Mouse (Mus musculus): ENCODE results near the gene Gpha2. TPM values are rescaled to one million over a fixed set of nuclear protein-coding genes. Genes with fewer than 3 reads are reported as not detected.
A peak's percentile ranks its signal among the peaks of the same experiment; 100 is the strongest.

Gene Gpha2
- polyA plus RNA-seq, 1 experiment from 2014 or later = not detected

DNA sequence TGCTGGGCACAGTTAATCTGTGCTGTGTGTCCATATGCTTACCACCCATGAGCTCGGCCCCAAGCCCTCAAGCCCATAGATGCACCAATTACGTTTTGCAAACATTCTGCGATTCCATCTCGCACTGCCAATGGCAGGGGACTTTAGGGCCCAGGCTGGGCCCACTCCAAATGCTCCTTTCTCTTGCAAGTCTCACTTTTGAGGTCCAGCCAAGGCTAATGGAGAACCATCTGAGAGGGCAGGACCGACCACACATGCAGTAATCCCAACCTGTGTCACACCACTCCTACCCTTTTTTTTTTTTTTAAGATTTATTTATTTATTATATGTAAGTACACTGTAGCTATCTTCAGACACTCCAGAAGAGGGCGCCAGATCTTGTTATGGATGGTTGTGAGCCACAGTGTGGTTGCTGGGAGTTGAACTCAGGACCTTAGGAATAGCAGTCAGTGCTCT is 39.6 kb downstream of the Gpha2 start:
- 64% methylated on average over 6 of the region's 6 CpGs for WGBS
- H3K9me3 ChIP-seq (ENCODE audit: control insufficient read depth, low read length) = no peaks in the 10 kb centered on the region
- H3K27ac ChIP-seq (replicated peaks; ENCODE audit: low read depth, low read length) = no peak overlapping the region
- ATAC-seq (ENCODE audit: low FRiP score, low TSS enrichment) (no peak), DNase-seq (no peak)
- no peaks in the 10 kb centered on the region for H3K27me3 ChIP-seq (ENCODE audit: control insufficient read depth, insufficient read depth, low read length)
- no peaks in the 10 kb centered on the region for H3K4me1 ChIP-seq (ENCODE audit: control insufficient read depth, insufficient read depth, low read length)
- no peak overlapping the region for H3K4me2 ChIP-seq (ENCODE audit: low read length)
- H3K4me3 ChIP-seq (replicated peaks; ENCODE audit: low read depth, low read length) = no peak overlapping the region
- H3K36me3 ChIP-seq (ENCODE audit: control insufficient read depth, insufficient read depth, low read length) = peaks cover 20% of the 10 kb centered on the region
- no peak overlapping the region for H3K9ac ChIP-seq (replicated peaks; ENCODE audit: low read length)

GRCm38 (mm10) chr19:6267306-6268169 is 41.4 kb downstream of the Gpha2 start:
- no peak overlapping the region for H3K4me2 ChIP-seq (ENCODE audit: low read length)
- H3K9ac ChIP-seq (replicated peaks; ENCODE audit: low read length) = no peak overlapping the region
- peaks cover 2% of the 10 kb centered on the region; the same call in 1 of the 2 replicates for H3K36me3 ChIP-seq (ENCODE audit: control insufficient read depth, insufficient read depth, low read length)

DNA sequence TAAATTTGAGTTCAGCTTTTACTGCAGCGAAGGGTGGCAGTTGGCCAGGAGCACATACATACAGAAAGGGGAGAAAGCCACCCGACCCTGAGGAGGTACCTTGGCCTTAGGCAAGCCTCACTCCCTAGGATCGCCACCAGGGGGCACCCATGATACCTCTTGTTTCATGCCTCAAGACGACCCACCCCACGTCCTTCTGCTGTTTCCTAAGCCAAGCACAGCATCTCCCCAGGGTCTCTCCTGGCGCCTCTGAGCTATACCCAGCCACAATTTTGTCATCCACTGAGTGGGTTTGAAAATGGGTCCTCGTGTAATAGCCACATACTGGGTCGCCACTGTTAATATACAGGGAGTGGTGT is 42.0 kb downstream of the Gpha2 start:
- WGBS = 16% methylated on average over 8 of the region's 8 CpGs
- Histone ChIP-seq H3K4me2 (ENCODE audit: low read length) (no peak overlapping the region), H3K9me3 (ENCODE audit: control insufficient read depth, low read length) (no peaks in the 10 kb centered on the region), H3K27me3 (ENCODE audit: control insufficient read depth, insufficient read depth, low read length) (no peaks in the 10 kb centered on the region), H3K4me3 (replicated peaks; ENCODE audit: low read depth, low read length) (no peak overlapping the region), H3K4me1 (ENCODE audit: control insufficient read depth, insufficient read depth, low read length) (no peaks in the 10 kb centered on the region), H3K36me3 (ENCODE audit: control insufficient read depth, insufficient read depth, low read length) (no peaks in the 10 kb centered on the region), H3K9ac (replicated peaks; ENCODE audit: low read length) (no peak overlapping the region), H3K27ac (replicated peaks; ENCODE audit: low read depth, low read length) (no peak overlapping the region)
- ATAC-seq (ENCODE audit: low FRiP score, low TSS enrichment) (peak; percentile 67; the same call in 1 of the 2 replicates), DNase-seq (peak; percentile 91)

More at GRCm38 (mm10) chr19:6267306-6268169, 41.4 kb downstream of the Gpha2 start:
- no peak overlapping the region for H3K4me3 ChIP-seq (replicated peaks; ENCODE audit: low read depth, low read length)
- no peaks in the 10 kb centered on the region for H3K27me3 ChIP-seq (ENCODE audit: control insufficient read depth, insufficient read depth, low read length)
- ATAC-seq (ENCODE audit: low FRiP score, low TSS enrichment) = no peak
- no peaks in the 10 kb centered on the region for H3K4me1 ChIP-seq (ENCODE audit: control insufficient read depth, insufficient read depth, low read length)
- H3K9me3 ChIP-seq (ENCODE audit: control insufficient read depth, low read length) = no peaks in the 10 kb centered on the region
- no peak overlapping the region for H3K27ac ChIP-seq (replicated peaks; ENCODE audit: low read depth, low read length)
- WGBS = 79% methylated on average over 11 of the region's 11 CpGs
- no peak for DNase-seq

- WGBS = 86% methylated on average over 7 of the region's 7 CpGs
- Histone ChIP-seq H3K4me2 (ENCODE audit: low read length) (no peak overlapping the region), H3K27me3 (ENCODE audit: control insufficient read depth, insufficient read depth, low read length) (no peaks in the 10 kb centered on the region), H3K9ac (replicated peaks; ENCODE audit: low read length) (no peak overlapping the region), H3K9me3 (ENCODE audit: control insufficient read depth, low read length) (no peaks in the 10 kb centered on the region), H3K4me1 (ENCODE audit: control insufficient read depth, insufficient read depth, low read length) (no peaks in the 10 kb centered on the region), H3K4me3 (replicated peaks; ENCODE audit: low read depth, low read length) (no peak overlapping the region), H3K27ac (replicated peaks; ENCODE audit: low read depth, low read length) (no peak overlapping the region), H3K36me3 (ENCODE audit: control insufficient read depth, insufficient read depth, low read length) (no peaks in the 10 kb centered on the region)
- ATAC-seq (ENCODE audit: low FRiP score, low TSS enrichment) = no peak
- DNase-seq = no peak
Measured at GRCm38 (mm10) chr19:6268670-6269132, 42.5 kb downstream of the Gpha2 start.

DNA sequence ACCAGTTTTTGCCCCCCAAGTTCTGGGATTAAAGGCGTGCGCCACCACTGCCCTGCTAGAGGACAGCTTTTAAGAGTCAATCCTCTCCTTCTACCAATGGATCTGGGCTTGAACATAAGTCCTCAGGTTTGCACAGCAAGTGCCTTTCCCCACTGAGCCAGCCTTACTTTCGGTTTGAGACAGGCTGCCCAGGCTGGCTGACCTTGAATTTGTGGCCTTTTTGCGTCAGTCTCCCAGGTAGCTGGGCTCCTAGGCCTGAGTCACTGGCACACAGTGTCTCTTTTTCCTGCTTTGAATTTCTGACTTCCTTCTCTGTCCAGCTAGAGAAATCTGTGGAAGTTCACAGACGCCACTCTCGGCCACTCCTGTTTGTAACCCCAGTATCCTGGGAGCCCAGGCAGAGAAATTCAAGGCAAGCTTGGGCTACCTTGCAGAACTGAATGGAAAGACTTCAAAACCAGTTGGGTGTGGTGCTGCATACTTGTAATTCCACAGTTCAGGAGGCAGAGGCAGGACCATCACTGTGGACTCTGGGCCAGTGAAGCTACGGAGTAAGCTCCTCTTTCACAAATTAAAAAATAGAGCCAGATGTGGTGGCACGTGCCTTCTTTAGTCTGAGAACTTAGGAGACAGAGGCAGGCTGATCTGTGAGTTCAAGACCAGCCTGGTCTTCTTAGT is 43.8 kb downstream of the Gpha2 start:
- Histone ChIP-seq H3K4me3 (replicated peaks; ENCODE audit: low read depth, low read length) (no peak overlapping the region), H3K36me3 (ENCODE audit: control insufficient read depth, insufficient read depth, low read length) (no peaks in the 10 kb centered on the region), H3K4me1 (ENCODE audit: control insufficient read depth, insufficient read depth, low read length) (no peaks in the 10 kb centered on the region), H3K4me2 (ENCODE audit: low read length) (no peak overlapping the region), H3K9me3 (ENCODE audit: control insufficient read depth, low read length) (no peaks in the 10 kb centered on the region), H3K27me3 (ENCODE audit: control insufficient read depth, insufficient read depth, low read length) (no peaks in the 10 kb centered on the region), H3K9ac (replicated peaks; ENCODE audit: low read length) (no peak overlapping the region), H3K27ac (replicated peaks; ENCODE audit: low read depth, low read length) (no peak overlapping the region)
- ATAC-seq (ENCODE audit: low FRiP score, low TSS enrichment) (no peak), DNase-seq (no peak)
- WGBS = 89% methylated on average over 8 of the region's 8 CpGs

DNA sequence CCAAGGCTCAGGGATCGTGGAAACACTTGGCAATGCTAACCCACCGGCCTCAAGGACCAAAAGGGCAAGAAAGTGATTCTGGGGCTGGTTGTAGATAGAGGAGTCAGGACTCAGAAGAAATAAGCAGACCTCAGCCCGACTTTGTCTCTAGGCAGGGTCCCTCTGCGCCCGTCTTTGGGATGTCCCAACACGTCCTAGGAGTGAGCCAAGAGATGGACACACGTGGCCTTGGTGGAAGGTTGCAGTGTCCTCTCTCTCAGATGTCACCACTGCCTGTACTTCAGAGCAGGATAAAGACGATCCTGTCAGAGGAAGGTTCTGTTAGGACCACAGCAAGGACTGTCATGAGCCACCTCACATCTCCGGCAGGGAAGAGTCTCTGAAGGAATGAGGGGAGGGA is 44.5 kb downstream of the Gpha2 start:
- Histone ChIP-seq H3K9me3 (ENCODE audit: control insufficient read depth, low read length) (no peaks in the 10 kb centered on the region), H3K27ac (replicated peaks; ENCODE audit: low read depth, low read length) (no peak overlapping the region), H3K4me2 (ENCODE audit: low read length) (no peak overlapping the region), H3K9ac (replicated peaks; ENCODE audit: low read length) (no peak overlapping the region), H3K36me3 (ENCODE audit: control insufficient read depth, insufficient read depth, low read length) (no peaks in the 10 kb centered on the region), H3K27me3 (ENCODE audit: control insufficient read depth, insufficient read depth, low read length) (no peaks in the 10 kb centered on the region), H3K4me3 (replicated peaks; ENCODE audit: low read depth, low read length) (no peak overlapping the region), H3K4me1 (ENCODE audit: control insufficient read depth, insufficient read depth, low read length) (0 out of 2 replicates have a peak, but pooled peaks cover 5% of the 10 kb centered on the region)
- DNase-seq (no peak), ATAC-seq (ENCODE audit: low FRiP score, low TSS enrichment) (no peak)
- 57% methylated on average over 9 of the region's 9 CpGs for WGBS

DNA sequence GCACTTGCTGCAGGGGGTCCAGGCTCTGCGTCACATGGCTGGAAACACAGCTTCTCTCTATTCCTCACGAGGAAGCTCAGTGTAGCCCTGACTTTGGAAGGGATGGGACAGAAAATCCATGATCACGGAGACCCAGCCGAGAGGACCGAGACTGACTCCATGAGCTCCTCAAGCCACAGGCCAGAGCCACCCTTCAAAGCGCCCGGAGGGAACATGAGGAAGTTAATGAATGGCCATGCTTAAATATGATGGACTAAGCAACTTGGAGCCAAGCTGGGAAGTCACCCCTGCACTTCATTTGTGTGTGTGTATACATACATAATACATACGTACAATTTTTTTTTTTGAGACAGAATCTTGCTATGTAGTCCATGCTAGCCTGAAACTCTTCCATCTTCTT is 45.0 kb downstream of the Gpha2 start:
- DNase-seq (no peak), ATAC-seq (ENCODE audit: low FRiP score, low TSS enrichment) (no peak)
- Histone ChIP-seq H3K27me3 (ENCODE audit: control insufficient read depth, insufficient read depth, low read length) (no peaks in the 10 kb centered on the region), H3K27ac (replicated peaks; ENCODE audit: low read depth, low read length) (no peak overlapping the region), H3K4me2 (ENCODE audit: low read length) (no peak overlapping the region), H3K4me1 (ENCODE audit: control insufficient read depth, insufficient read depth, low read length) (0 out of 2 replicates have a peak, but pooled peaks cover 8% of the 10 kb centered on the region), H3K9ac (replicated peaks; ENCODE audit: low read length) (no peak overlapping the region), H3K36me3 (ENCODE audit: control insufficient read depth, insufficient read depth, low read length) (no peaks in the 10 kb centered on the region), H3K4me3 (replicated peaks; ENCODE audit: low read depth, low read length) (no peak overlapping the region), H3K9me3 (ENCODE audit: control insufficient read depth, low read length) (no peaks in the 10 kb centered on the region)
- 30% methylated on average over 8 of the region's 8 CpGs for WGBS

GRCm38 (mm10) chr19:6272053-6272452 is 45.9 kb downstream of the Gpha2 start:
- Histone ChIP-seq H3K9ac (replicated peaks; ENCODE audit: low read length) (no peak overlapping the region), H3K4me1 (ENCODE audit: control insufficient read depth, insufficient read depth, low read length) (0 out of 2 replicates have a peak, but pooled peaks cover 8% of the 10 kb centered on the region), H3K27me3 (ENCODE audit: control insufficient read depth, insufficient read depth, low read length) (no peaks in the 10 kb centered on the region), H3K36me3 (ENCODE audit: control insufficient read depth, insufficient read depth, low read length) (no peaks in the 10 kb centered on the region), H3K27ac (replicated peaks; ENCODE audit: low read depth, low read length) (no peak overlapping the region), H3K4me2 (ENCODE audit: low read length) (no peak overlapping the region), H3K9me3 (ENCODE audit: control insufficient read depth, low read length) (no peaks in the 10 kb centered on the region), H3K4me3 (replicated peaks; ENCODE audit: low read depth, low read length) (no peak overlapping the region)
- ATAC-seq (ENCODE audit: low FRiP score, low TSS enrichment) (no peak), DNase-seq (no peak)
- 76% methylated on average over 7 of the region's 7 CpGs for WGBS

Measured in midbrain, embryonic 14.5 days (tissue).